Mouse (Mus musculus) liver, embryonic 16.5 days (tissue): ENCODE results near the gene Stk16. TPM values are rescaled to one million over a fixed set of nuclear protein-coding genes. Genes with fewer than 3 reads are reported as not detected.
A peak's percentile ranks its signal among the peaks of the same experiment; 100 is the strongest.
"Not testable (repeated sequence)": the region's sequence is repeated elsewhere in the genome, so short reads cannot be mapped to it uniquely, and the experiment has no call there.

Source experiments
- ATAC-seq: fragments of 200-750 bp; cut with Nextera tagmentation; 2 replicates; pipeline ENCODE4 v1.8.0; 2017; ENCODE audit warnings: low read depth, mild to moderate bottlenecking, moderate number of reproducible peaks, moderate library complexity
- H3K27ac ChIP-seq: fragments of 300-500 bp; sonication (generic); 2 replicates; pipeline ENCODE4 v1.5.1; 2014; ENCODE audit warnings: mild to moderate bottlenecking, low read length
- H3K27me3 ChIP-seq: fragments of 300-500 bp; sonication (generic); 2 replicates; pipeline ENCODE4 v1.6.1; 2014; ENCODE audit warnings: low read depth, low read length, mixed read lengths; ENCODE audit not compliant: control insufficient read depth, insufficient read depth
- H3K36me3 ChIP-seq: fragments of 300-500 bp; sonication (generic); 2 replicates; pipeline ENCODE4 v1.6.1; 2014; ENCODE audit warnings: mild to moderate bottlenecking; ENCODE audit not compliant: control insufficient read depth, insufficient read depth
- H3K4me1 ChIP-seq: fragments of 300-500 bp; sonication (generic); 2 replicates; pipeline ENCODE4 v1.6.1; 2014; ENCODE audit warnings: low read depth, low read length, mixed read lengths; ENCODE audit not compliant: control insufficient read depth
- H3K4me2 ChIP-seq: fragments of 300-500 bp; sonication (generic); 2 replicates; pipeline ENCODE4 v1.6.1; 2014; ENCODE audit warnings: low read depth, low read length, mixed read lengths
- H3K4me3 ChIP-seq: fragments of 300-500 bp; sonication (generic); 2 replicates; pipeline ENCODE4 v1.5.1; 2014; ENCODE audit warnings: low read depth, mild to moderate bottlenecking, low read length
- H3K9ac ChIP-seq: fragments of 300-500 bp; sonication (generic); 2 replicates; pipeline ENCODE4 v1.6.1; 2014; ENCODE audit warnings: low read depth, low read length
- H3K9me3 ChIP-seq: fragments of 300-500 bp; sonication (generic); replicated peaks from 2 replicates; pipeline ENCODE4 v1.6.1; 2016; ENCODE audit warnings: low read length; ENCODE audit not compliant: control insufficient read depth
- WGBS: fragments of 180-500 bp; shearing (Covaris S2); extraction: QIAGEN DNeasy Blood & Tissue Kit; methylation state at CpG from one replicate; pipeline ENCODE4 v1.1.7; 2014; ENCODE audit not compliant: insufficient replicate concordance; 5-methylcytosine and 5-hydroxymethylcytosine counted together
- polyA plus RNA-seq: library from polyadenylated mRNA; unstranded; fragments of >200 nt; fragmentation: Nextera tagmentation; extraction: Ambion mirVana; gene quantifications from 2 replicates; pipeline ENCODE4 v1.2.1, GENCODE M21; 2015

Stk16 gene
- polyA plus RNA-seq, 1 experiment from 2014 or later, result 73.3 TPM

GRCm38 (mm10) chr1:75227653-75228052, 17.0 kb downstream of the Stk16 start:
- H3K9me3 ChIP-seq, result no peaks in the 10 kb centered on the region
- no peaks in the 10 kb centered on the region for H3K27me3 ChIP-seq
- no peaks in the 10 kb centered on the region for H3K36me3 ChIP-seq
- ATAC-seq, result no peak
- H3K4me2 ChIP-seq, result no peak overlapping the region
- H3K4me1 ChIP-seq, result peaks cover 10% of the 10 kb centered on the region
- H3K9ac ChIP-seq, result no peak overlapping the region
- 82% methylated on average over 1 of the region's 1 CpGs for WGBS
- no peak overlapping the region for H3K4me3 ChIP-seq
- no peak overlapping the region for H3K27ac ChIP-seq

GRCm38 (mm10) chr1:75229158-75229557, 18.5 kb downstream of the Stk16 start:
- peak overlapping the region; percentile 69 for H3K27ac ChIP-seq
- H3K36me3 ChIP-seq, result no peaks in the 10 kb centered on the region
- no peaks in the 10 kb centered on the region for H3K27me3 ChIP-seq
- H3K9ac ChIP-seq, result no peak overlapping the region
- H3K4me2 ChIP-seq, result no peak overlapping the region
- peaks cover 11% of the 10 kb centered on the region for H3K4me1 ChIP-seq
- no peak overlapping the region for H3K4me3 ChIP-seq
- peak; percentile 87 for ATAC-seq
- WGBS, result 31% methylated on average over 4 of the region's 4 CpGs
- H3K9me3 ChIP-seq, result no peaks in the 10 kb centered on the region

- Histone ChIP-seq H3K27me3 (no peaks in the 10 kb centered on the region), H3K4me3 (no peak overlapping the region), H3K9ac (no peak overlapping the region), H3K9me3 (no peaks in the 10 kb centered on the region), H3K27ac (no peak overlapping the region), H3K36me3 (no peaks in the 10 kb centered on the region), H3K4me2 (no peak overlapping the region), H3K4me1 (peaks cover 23% of the 10 kb centered on the region)
- 51% methylated on average over 7 of the region's 7 CpGs for WGBS
- 0 out of 2 replicates have a peak, but pooled peaks have one; percentile 20 for ATAC-seq
These were observed 19.8 kb downstream of the Stk16 start for GRCm38 (mm10) chr1:75230335-75230994.

- H3K4me1 ChIP-seq, result peaks cover 29% of the 10 kb centered on the region
- no peaks in the 10 kb centered on the region for H3K9me3 ChIP-seq
- ATAC-seq, result no peak
- no peak overlapping the region for H3K9ac ChIP-seq
- no peak overlapping the region for H3K4me3 ChIP-seq
- no peak overlapping the region for H3K4me2 ChIP-seq
- H3K27me3 ChIP-seq, result no peaks in the 10 kb centered on the region
- H3K27ac ChIP-seq, result no peak overlapping the region
- no peaks in the 10 kb centered on the region for H3K36me3 ChIP-seq
- 61% methylated on average over 4 of the region's 4 CpGs for WGBS
These were observed 20.6 kb downstream of the Stk16 start for GRCm38 (mm10) chr1:75231224-75231623.

- ATAC-seq, result no peak
- Histone ChIP-seq H3K4me3 (no peak within 1 kb of the TSS), H3K27me3 (no peaks in the 10 kb centered on the region), H3K9me3 (no peaks in the 10 kb centered on the region), H3K4me2 (no peak within 1 kb of the TSS), H3K9ac (no peak within 1 kb of the TSS), H3K36me3 (no peaks in the 10 kb centered on the region), H3K4me1 (peaks cover 30% of the 10 kb centered on the region), H3K27ac (no peak within 1 kb of the TSS)
- 60% methylated on average over 5 of the region's 5 CpGs for WGBS
These were observed 21.1 kb downstream of the Stk16 start, which contains the start of gene A630095N17Rik for GRCm38 (mm10) chr1:75231664-75232152. Gene A630095N17Rik (minus strand): TSS chr1:75232102.

DNA sequence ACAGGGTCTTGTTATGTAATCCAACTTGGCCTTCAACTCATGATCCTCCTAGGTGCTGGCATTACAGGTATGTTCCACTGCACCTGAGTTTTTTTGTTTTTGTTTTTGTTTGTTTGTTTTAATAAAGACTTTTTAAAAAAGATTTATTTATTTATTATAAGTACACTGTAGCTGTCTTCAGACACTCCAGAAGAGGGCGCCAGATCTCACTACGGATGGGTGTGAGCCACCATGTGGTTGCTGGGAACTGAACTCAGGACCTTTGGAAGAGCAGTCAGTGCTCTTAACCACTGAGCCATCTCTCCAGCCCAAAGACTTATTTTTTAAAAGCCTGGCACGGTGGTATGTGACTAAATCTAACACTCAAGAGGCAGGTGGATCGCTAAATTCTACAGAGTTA, 21.9 kb downstream of the Stk16 start:
- H3K27ac ChIP-seq, H3K27me3 ChIP-seq, H3K36me3 ChIP-seq, H3K9ac ChIP-seq, H3K4me2 ChIP-seq, H3K9me3 ChIP-seq, ATAC-seq, H3K4me3 ChIP-seq: not testable (repeated sequence)
- WGBS, result 64% methylated on average over 4 of the region's 4 CpGs
- H3K4me1 ChIP-seq, result peaks cover 38% of the 10 kb centered on the region

DNA sequence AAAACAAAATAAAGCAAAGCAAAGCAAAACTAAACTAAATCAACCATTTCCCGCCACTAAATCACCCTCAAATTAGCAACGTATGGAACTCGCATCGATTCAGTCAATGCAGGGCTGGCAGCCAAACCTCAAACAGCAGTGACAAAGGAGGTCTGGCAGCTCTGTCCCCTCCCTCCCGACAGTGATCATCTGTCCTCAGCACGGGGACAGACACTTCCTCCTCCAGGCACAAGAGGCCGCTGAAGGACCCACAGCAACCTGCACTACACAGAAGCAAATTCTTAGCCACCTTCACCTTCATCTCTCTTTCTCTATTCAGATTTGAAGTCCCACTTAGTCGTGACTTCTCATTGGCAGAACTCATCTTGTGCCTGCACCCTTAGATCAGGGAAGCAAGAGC, 24.0 kb downstream of the Stk16 start:
- ATAC-seq, result peak; percentile 14; the same call in 1 of the 2 replicates
- Histone ChIP-seq H3K36me3 (no peaks in the 10 kb centered on the region), H3K4me1 (peaks cover 46% of the 10 kb centered on the region), H3K9me3 (no peaks in the 10 kb centered on the region), H3K4me2 (no peak overlapping the region), H3K9ac (no peak overlapping the region; the same call in 1 of the 2 replicates), H3K27ac (peak overlapping the region; percentile 99), H3K27me3 (no peaks in the 10 kb centered on the region), H3K4me3 (no peak overlapping the region)
- 3% methylated on average over 8 of the region's 8 CpGs for WGBS

GRCm38 (mm10) chr1:75236117-75237050, 25.7 kb downstream of the Stk16 start, which contains the start of gene Dnajb2:
Gene Dnajb2 (plus strand): TSS chr1:75236406.
- no peaks in the 10 kb centered on the region; the same call in none of the 2 replicates for H3K36me3 ChIP-seq
- peak within 1 kb of the TSS; percentile 99 for H3K27ac ChIP-seq
- peak; percentile 95 for ATAC-seq
- WGBS, result under 1% methylated on average over 64 of the region's 64 CpGs
- H3K27me3 ChIP-seq, result no peaks in the 10 kb centered on the region
- peak within 1 kb of the TSS; percentile 86 for H3K4me2 ChIP-seq
- no peaks in the 10 kb centered on the region for H3K9me3 ChIP-seq
- peak within 1 kb of the TSS; percentile 79 for H3K9ac ChIP-seq
- H3K4me3 ChIP-seq, result peak within 1 kb of the TSS; percentile 69
- H3K4me1 ChIP-seq, result peaks cover 45% of the 10 kb centered on the region
